Mouse (Mus musculus) CD4-positive, CD25-positive, alpha-beta regulatory T cell, adult 4 months (primary cell): ENCODE data around the gene Ina. TPM values are rescaled to one million over a fixed set of nuclear protein-coding genes. Genes with fewer than 3 reads are reported as not detected.
"Not testable (repeated sequence)": the region's sequence is repeated elsewhere in the genome, so short reads cannot be mapped to it uniquely, and the experiment has no call there.

ENCODE experiments used
- ATAC-seq: one replicate; pipeline ENCODE4 v1.8.0; 2017
- polyA plus RNA-seq, 2 experiments: library from polyadenylated mRNA; unstranded; fragments of 100-300 nt; shearing (Covaris generic); gene quantifications; one replicate each; pipeline ENCODE4 v1.2.1; 2017

Ina gene
- polyA plus RNA-seq: not detected

- no peak for ATAC-seq
These were observed at the start of gene Ina, which contains the start of gene Nt5c2 for GRCm38 (mm10) chr19:47014447-47015381. Ina (plus strand) TSS chr19:47014698. Nt5c2 (minus strand) TSS chr19:47015153.

- no peak for ATAC-seq
These were observed 49.0 kb upstream of the Ina start for GRCm38 (mm10) chr19:46965496-46965895.

GRCm38 (mm10) chr19:46966330-46966729 is 48.2 kb upstream of the Ina start:
- no peak for ATAC-seq

- ATAC-seq: no peak
These were observed 46.6 kb upstream of the Ina start for GRCm38 (mm10) chr19:46967861-46968260.

- ATAC-seq: no peak
These were observed 45.7 kb upstream of the Ina start for GRCm38 (mm10) chr19:46968833-46969232.

GRCm38 (mm10) chr19:46969286-46969985 is 45.1 kb upstream of the Ina start:
- no peak for ATAC-seq

- peak; percentile 63 for ATAC-seq
These were observed 44.3 kb upstream of the Ina start for GRCm38 (mm10) chr19:46970121-46970729.

GRCm38 (mm10) chr19:46971051-46971689 is 43.3 kb upstream of the Ina start:
- no peak for ATAC-seq

GRCm38 (mm10) chr19:46971712-46972111 is 42.8 kb upstream of the Ina start:
- ATAC-seq: no peak

- no peak for ATAC-seq
These were observed 42.3 kb upstream of the Ina start for GRCm38 (mm10) chr19:46972159-46972558.

- ATAC-seq: no peak
These were observed 38.9 kb upstream of the Ina start for GRCm38 (mm10) chr19:46975565-46975964.

- no peak for ATAC-seq
These were observed 38.5 kb upstream of the Ina start for GRCm38 (mm10) chr19:46975997-46976396.

GRCm38 (mm10) chr19:46976743-46977142 is 37.8 kb upstream of the Ina start:
- no peak for ATAC-seq

- no peak for ATAC-seq
These were observed 37.0 kb upstream of the Ina start for GRCm38 (mm10) chr19:46977460-46977859.

GRCm38 (mm10) chr19:46978069-46978468 is 36.4 kb upstream of the Ina start:
- ATAC-seq: not testable (repeated sequence)

GRCm38 (mm10) chr19:46978920-46979780 is 35.3 kb upstream of the Ina start:
- ATAC-seq: no peak

- no peak for ATAC-seq
These were observed 34.8 kb upstream of the Ina start for GRCm38 (mm10) chr19:46979781-46980105.

- no peak for ATAC-seq
These were observed 33.0 kb upstream of the Ina start for GRCm38 (mm10) chr19:46981462-46981861.

- ATAC-seq: no peak
These were observed 31.0 kb upstream of the Ina start for GRCm38 (mm10) chr19:46983352-46983965.

GRCm38 (mm10) chr19:46983966-46984380 is 30.5 kb upstream of the Ina start:
- no peak for ATAC-seq
